Mouse (Mus musculus) brain, embryonic 14.5 days (tissue): Measurements from ENCODE around the gene Cdh11.

ENCODE experiments used
- CTCF ChIP-seq: fragments of 200-500 bp; IDR thresholded peaks from 2 replicates; pipeline ENCODE4 v1.5.1; 2012; ENCODE audit warnings: inconsistent platforms, mild to moderate bottlenecking, moderate library complexity, borderline replicate concordance; ENCODE audit not compliant: insufficient read depth, insufficient read length; ENCODE audit errors: extremely low read depth
- POLR2A ChIP-seq: fragments of 200-500 bp; IDR thresholded peaks from 2 replicates; pipeline ENCODE4 v1.6.1; 2012; ENCODE audit warnings: mild to moderate bottlenecking, inconsistent platforms, borderline replicate concordance; ENCODE audit not compliant: poor library complexity, insufficient read depth, insufficient read length, severe bottlenecking; ENCODE audit errors: extremely low read depth

DNA sequence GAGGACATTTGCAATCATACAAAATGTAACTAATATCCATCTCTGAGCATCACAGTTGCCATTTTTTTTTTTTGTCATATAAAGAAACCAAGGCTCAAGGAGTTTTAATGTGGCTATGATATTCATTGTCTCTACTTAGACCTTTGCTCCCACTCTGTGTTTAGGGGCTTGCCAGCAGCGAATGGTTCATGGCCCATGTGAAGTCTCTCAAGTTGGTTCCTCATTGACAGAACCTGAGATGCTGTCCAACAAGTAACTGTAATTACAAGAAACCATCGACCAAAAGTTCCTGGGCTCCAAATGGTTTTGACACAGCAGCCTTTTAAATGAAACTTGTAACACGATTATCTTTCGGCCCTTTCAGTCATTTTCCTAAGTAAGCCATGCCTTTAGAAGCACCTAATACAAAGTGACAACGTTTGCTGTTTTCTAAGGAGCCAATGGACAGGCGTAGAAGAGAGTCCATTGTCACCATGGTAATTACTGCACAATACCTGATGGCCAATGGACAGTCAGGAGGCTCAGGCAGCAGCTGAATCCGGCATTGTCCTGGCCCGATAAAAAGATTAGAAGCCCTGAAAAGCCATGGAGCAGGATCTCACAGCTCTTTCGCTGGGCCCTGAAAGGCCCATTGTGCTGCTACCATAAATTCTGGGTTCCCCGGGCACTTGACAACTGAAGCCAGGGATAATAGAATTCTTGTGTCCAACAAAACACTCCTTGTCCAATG lies 59.1 kb downstream of the Cdh11 start:
- TF ChIP-seq CTCF = no peak
- TF ChIP-seq POLR2A = no peak
